Mouse (Mus musculus) frontal cortex, adult (tissue): Measurements from ENCODE around the gene Phf20.
"Not testable (repeated sequence)": the region's sequence is repeated elsewhere in the genome, so short reads cannot be mapped to it uniquely, and the experiment has no call there.

ENCODE experiments used
- ATAC-seq: cut with Nextera tagmentation; 2 replicates; pipeline ENCODE4 v1.9.2; 2017; ENCODE audit warnings: mild to moderate bottlenecking, moderate library complexity, mixed read lengths; ENCODE audit not compliant: low TSS enrichment

Gene Phf20

DNA sequence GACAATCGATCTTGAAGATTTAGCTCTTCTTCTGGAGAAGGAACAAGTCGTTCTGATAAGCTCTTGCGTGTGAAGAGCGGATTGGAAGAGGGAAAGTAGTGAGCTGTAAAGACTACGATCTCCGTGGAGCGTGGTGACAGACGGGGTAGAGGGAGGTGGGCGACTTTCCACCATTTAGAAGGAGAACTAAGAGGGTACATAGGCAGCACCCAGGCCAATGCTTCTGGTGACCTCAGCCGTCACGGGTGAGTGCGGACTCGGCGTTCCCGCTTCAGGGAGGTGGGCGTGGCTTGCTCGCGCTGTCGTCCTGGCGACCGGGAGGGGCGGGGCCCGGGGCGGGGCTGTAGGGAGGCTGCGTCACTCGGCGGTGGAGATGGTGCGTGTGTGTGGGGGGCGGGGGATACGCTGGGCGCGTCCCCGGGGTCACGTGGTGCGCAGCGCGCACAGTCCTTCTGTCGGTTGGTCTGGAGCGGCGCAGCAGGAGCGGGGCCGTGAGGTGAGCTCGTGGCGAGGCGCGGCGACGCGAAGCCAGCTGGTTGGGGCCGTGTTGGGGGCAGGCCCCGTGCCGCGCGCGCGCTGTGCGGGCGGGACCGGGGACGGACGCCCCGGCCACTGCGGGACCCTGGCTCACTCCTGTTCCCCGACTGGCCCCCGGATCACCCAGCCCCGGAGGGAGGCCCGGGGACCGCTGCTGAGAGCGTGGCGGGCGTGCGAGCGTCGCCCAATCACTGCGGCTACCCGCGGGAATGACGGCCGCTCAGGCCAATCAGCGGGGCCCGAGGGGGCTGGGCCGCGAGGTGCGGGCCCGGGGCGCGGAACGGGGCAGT, at the start of gene Phf20:
Gene Phf20, plus strand, starts transcription at position 165 of the 827 bp plus-strand sequence.
- ATAC-seq: peak; percentile 96

DNA sequence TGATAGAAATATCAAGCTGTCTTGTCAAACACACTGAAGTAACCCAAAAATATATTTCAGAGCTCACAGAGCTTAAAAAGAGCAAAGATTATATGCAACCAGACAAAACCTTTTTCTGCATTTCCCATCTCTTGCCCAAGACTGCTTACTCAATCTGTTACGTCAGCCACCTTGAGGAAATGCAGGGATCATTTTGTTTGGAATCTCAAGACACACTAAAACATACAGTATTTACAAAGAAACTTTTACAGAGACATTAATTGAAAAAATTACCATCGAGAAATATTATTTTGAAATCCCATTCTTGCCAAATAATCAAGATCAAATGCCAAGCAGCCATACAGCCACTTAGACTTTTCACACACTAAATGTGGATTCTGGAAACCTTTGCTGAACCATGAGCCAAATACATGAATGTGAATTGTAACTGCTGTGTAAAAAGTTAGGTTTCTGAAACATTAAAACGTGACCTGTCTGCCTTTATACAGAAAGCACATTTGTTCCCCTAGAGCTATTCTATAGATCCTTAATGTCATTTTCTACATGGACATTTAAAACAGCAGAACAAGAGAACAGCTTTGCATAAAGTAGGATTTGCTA, 48.9 kb upstream of the Phf20 start:
- no peak for ATAC-seq

DNA sequence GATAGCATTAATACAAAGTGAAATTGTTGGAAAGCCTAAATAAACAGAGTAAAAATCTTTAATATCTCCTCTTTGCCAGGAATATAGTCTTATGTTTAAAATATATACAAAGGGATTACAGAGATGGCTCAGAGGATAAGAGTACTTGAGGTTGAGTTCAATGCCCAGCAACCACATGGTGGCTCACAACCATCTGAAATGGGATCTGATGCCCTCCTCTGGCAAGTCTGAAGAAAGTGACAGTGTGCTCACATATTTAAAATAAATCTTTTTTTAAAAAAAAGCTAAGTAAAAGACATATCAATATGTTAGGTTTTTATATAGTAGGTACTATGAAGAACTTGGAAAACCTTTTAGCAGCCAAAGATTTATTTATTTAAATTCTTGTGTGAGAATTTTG, 44.7 kb upstream of the Phf20 start:
- ATAC-seq: no peak

DNA sequence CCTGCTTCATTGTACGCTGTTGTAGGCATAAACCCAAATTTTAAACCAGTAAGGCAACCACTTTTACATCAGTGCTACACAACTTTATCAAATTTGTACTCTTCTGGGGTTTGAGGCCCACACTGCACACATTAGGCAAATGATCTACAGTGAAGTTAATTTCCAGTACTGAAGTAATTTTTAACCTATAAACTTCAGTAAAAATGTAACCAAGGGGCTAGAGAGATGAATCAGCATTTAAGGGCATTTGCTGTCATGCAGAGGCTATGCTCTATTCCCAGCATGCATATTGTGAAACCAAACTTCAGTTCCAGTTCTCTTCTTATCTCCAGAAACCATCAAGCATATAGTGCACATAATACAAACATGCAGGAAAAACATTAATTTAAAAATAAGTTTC, 30.8 kb upstream of the Phf20 start:
- ATAC-seq: no peak

GRCm38 (mm10) chr2:156166557-156166956, 29.7 kb upstream of the Phf20 start:
- ATAC-seq: no peak

DNA sequence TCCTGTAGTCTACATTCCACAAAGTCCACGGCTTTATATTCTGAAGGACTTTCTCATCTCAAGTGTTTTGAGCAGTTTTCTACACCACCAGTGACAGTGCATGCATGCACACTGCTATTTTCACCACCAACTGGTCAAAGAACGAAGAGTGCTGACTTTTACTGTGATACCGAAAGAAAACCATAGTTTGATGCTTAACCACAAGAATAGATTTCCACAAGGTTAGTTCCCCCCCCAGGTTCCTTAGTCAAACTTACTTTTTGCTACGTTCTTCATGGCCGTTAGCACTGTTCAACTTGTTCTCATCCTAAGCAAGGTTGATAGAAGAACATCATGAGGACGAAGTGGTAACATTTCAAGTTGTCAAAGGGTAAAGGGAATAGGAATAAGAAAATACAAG, 19.2 kb upstream of the Phf20 start:
- no peak for ATAC-seq

- no peak for ATAC-seq
Measured at GRCm38 (mm10) chr2:156177651-156178050, 18.6 kb upstream of the Phf20 start.

DNA sequence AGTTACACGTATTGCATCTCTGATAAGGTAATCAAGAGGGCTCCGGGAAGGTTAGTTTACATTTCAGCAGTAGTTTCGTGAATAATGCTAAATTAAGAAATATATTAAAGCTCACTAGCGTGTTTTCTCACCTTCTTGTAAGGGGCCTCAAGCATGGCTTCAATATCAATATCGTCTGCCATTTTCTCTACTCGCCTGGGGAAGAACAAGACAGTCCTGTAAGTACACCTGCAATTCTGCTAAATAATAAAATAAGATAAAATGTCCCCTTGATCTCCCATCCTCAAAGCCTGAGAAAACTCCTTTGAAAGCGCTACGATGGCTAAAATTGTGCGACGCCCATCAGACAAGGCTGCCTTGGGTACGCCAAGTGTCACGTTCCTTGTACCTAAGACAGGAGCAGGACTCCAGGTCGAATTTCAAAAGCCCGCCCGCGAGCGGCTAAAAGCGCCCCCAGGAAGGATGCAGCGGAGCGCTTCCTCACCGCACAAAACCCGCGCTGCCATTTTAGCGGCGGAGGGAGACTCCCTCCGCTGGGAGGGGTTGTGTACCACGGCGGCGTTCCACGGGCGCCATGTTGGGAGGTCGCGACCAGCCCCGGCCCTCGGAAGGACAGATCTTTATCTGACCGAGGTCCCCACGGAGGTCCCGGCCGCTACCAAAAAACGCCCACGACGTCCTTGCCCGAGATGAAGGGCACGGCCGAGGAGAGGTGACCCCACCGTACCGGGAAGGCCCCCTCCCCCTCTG, 17.0 kb upstream of the Phf20 start:
- ATAC-seq: peak; percentile 33; the same call in 1 of the 2 replicates

DNA sequence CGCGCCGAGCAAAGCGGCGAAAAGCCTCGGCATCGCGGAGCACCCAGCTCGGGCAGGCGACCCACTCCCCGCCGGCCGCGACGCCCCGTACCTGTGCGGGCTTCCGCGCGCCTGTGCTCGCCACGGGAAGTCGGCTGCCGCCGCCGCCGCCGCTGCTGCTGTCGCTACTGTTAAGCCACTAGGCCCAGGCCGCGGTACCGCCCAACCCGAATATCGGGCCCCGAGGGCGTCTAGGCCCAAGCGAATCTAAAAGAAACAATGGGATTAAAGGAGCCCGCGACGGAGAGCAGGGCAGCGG, 16.5 kb upstream of the Phf20 start:
- ATAC-seq: peak; percentile 7; the same call in 1 of the 2 replicates

DNA sequence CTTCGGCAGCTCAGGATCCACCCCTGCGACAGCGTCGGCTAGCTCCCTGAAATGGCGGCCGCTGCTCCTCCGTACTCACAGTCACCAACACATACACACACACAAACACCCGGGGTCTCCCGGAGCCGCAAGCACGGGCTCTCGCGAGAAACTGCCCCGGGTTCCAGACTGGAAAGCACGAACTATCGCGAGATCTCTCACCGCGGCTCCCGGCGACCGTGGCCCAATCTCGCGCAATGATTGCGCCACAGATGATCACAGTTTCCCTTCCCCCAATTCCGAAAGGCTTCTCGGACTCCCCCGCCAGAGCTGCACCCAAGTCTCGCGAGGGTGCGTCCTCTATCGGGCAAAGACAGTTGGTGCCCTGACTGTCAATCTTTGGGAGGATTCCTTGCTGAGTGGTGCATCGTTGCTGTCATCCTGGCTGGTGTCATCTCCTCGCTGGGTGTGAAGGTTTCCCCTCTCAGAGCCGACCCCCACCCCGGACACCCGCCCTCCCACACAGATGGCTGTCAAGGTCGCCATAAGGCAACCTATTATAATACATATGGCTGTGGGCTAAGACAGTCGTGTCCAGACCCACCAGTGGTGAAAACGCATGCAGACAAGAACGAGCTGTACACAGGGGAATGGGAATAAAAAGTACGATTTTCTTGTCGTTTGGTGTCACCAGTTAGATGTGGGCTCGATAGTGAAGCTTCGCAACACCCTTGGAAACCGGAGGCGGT, 16.0 kb upstream of the Phf20 start, which contains the start of gene Rbm39:
Gene Rbm39, minus strand, starts transcription at position 145 of the 728 bp plus-strand sequence.
- ATAC-seq: peak; percentile 95

DNA sequence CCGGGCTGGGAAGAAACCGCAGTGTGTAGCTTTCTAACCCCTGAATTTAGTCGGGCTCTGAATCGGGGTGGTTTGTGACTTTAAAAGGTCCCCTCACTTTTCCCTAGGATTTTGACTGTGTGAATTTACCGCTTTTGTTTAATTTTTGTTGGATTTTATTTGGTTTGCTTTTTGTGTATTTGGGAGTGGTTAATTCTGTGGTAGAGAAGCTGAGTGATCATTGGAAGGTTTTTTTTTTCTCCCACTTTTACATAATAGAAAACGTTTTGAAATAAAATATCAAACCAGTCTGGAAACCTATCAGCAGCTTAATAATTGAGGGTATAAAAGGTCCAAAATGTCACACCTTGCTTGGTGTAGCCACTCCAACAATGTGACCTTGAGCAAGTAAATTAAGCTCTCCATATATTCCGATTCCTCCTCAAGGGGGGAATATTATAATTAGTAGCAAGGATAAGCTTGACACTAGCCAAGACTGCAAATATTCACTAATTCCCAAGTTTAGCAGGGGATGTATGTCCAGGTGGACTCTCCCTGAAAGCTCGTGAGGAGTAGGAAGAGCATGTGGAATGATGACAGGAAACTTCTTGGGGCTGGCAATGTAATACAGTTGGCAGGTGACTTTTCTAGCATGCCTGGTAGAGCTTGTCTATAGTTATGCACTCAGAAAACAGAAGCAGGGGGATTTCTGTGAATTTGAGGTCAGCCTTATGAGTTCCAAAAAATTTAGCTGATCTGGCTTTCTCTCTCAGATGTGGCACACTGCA, 15.3 kb upstream of the Phf20 start:
- no peak for ATAC-seq

GRCm38 (mm10) chr2:156181592-156181991, 14.7 kb upstream of the Phf20 start:
- no peak for ATAC-seq

- ATAC-seq: not testable (repeated sequence)
Measured at GRCm38 (mm10) chr2:156189241-156189640, 7.0 kb upstream of the Phf20 start.

DNA sequence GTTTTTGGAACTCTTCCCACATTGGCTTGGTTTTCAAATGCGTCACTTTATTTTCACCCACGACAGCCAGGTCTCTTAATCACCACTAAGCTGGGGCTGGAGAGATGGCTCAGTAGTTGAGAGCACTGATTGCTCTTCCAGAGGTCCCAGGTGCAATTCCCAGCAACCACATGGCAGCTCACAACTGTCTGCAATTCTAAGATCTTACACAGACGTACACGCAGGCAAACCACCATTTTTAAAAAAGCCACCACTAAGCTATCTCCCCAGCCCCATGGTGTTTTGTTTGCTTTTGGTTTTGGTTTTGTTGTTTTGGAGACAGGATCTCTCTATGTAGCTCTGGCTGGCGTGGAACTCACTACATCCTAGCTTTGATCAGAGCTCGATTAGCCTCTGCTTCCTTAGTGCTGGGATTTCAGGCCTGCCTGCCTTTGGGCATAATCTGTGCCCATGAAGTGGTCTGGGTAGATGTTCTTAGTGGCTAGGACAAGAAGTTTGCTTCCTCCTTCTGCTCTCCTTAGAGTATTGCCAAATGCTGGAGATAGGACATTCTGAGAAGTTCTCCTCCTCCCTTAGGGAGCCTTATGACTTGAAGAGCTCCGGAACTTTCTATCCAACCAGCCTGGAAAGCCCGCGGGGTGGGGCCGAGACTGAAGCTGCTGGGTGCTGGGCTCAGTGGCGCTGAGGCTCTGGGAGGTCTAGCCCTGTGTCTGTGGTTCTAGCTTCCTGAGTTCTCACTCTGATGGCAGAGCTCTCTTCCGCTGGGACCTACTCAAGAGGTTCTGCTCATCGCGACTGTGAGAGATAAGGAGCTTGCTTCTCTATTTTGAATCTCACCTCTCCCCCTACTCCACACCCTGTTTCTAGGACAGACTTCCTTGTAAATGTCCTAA, 6.0 kb upstream of the Phf20 start:
- ATAC-seq: no peak

DNA sequence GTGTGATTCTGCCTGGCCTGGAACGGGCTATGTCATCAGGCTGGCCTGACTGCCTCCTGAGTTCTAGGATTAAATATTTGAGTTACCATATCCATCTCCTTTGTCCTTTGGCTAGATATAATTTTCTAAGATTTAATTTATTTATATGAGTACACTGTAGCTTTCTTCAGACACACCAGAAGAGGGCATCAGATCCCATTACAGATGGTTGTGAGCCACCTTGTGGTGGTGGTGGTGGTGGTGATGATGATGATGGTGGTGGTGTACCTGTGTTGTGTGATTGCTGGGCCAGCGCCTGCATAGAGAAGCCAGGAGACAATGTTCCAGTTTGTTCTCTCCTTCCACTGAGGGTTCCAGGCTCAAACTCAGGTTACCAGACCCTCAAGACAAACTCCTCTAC, 4.7 kb upstream of the Phf20 start:
- no peak for ATAC-seq

- ATAC-seq: no peak
Measured at GRCm38 (mm10) chr2:156192068-156192467, 4.2 kb upstream of the Phf20 start.

DNA sequence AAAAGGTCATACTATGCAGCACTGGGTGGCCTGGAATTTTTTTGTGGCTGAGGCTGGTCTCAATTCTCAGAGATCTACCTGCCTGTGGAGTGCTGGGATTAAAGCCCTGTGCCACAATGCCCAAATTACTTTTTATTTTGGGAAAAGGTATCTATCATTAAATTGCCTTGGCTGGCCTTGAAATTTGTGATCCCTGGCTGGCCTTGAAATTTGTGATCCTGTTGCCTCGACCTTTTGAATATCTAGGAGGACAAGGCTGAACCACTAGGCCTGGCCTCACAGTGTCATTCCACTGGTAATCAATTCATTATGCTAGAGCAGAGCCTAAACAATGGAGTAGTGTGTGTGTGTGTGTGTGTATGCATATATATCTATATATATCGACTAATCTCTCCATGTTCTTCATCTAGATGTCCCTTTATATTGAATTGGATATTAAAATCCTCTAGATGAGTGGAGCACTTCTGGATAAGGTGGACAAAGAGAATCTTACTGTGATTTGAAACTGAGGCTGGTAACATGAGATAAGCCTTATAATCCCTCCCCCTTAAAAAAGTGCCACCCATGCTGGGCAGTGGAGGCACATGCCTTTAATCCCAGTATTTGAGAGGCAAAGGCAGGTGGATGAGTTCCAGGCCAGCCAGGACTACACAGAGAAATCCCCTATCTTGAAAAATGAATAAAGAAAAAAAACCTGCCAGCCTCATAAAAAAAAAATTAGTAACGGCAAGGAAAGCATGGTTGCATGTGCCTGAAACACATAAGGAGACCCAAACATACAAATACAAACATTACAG, 3.0 kb upstream of the Phf20 start:
- ATAC-seq: no peak

GRCm38 (mm10) chr2:156194571-156194970, 1.7 kb upstream of the Phf20 start:
- ATAC-seq: no peak

- no peak for ATAC-seq
Measured at GRCm38 (mm10) chr2:156197129-156197911, 1.1 kb downstream of the Phf20 start.
